Mouse (Mus musculus): ENCODE data around the gene Mansc4. TPM values are rescaled to one million over a fixed set of nuclear protein-coding genes. Genes with fewer than 3 reads are reported as not detected.

Mansc4 gene
- total and polyA plus RNA-seq, 3 experiments: 0.54 TPM; not detected in 2

Other genes with a start within 250 kb of the Mansc4 start
- gene Smco2, start 236.9 kb downstream of the Mansc4 start, total RNA-seq (2021): not detected
- not detected in 2 replicates for gene Smco2, start 236.9 kb downstream of the Mansc4 start, polyA plus RNA-seq (2012; rRNA removed)
- 10 to 100 TPM; 78.9 to 99.7 TPM for gene Ppfibp1, start 198.5 kb downstream of the Mansc4 start, total RNA-seq (2021)
- 10.8 and 12.9 TPM in 2 replicates for gene Ppfibp1, start 198.5 kb downstream of the Mansc4 start, polyA plus RNA-seq (2012; rRNA removed)
- not detected for gene 1700034J05Rik, start 132.6 kb downstream of the Mansc4 start, total RNA-seq (2021)
- not detected in 2 replicates for gene 1700034J05Rik, start 132.6 kb downstream of the Mansc4 start, polyA plus RNA-seq (2012; rRNA removed)
- gene Rep15, start 54.4 kb downstream of the Mansc4 start, total RNA-seq (2021): 1 to 10 TPM in 1 of 2 experiments, under 1 TPM in 1; 0.72 to 1.3 TPM
- 0.08 and 0.15 TPM in 2 replicates for gene Rep15, start 54.4 kb downstream of the Mansc4 start, polyA plus RNA-seq (2012; rRNA removed)
- 100 to 1,000 TPM in 1 of 2 experiments, 10 to 100 TPM in 1; 62.7 to 106 TPM for gene Mrps35, start 44.3 kb downstream of the Mansc4 start, total RNA-seq (2021)
- gene Mrps35, start 44.3 kb downstream of the Mansc4 start, polyA plus RNA-seq (2012; rRNA removed): 5.9 and 6.7 TPM in 2 replicates
- 10 to 100 TPM; 20.9 to 21.3 TPM for gene Klhl42, start 4.3 kb upstream of the Mansc4 start, total RNA-seq (2021)
- 16.4 and 20.6 TPM in 2 replicates for gene Klhl42, start 4.3 kb upstream of the Mansc4 start, polyA plus RNA-seq (2012; rRNA removed)
- under 1 TPM in 1 of 2 experiments, not detected in 1; 0.93 TPM for gene Pthlh, start 177.2 kb upstream of the Mansc4 start, total RNA-seq (2021)
- 0.27 and 0.55 TPM in 2 replicates for gene Pthlh, start 177.2 kb upstream of the Mansc4 start, polyA plus RNA-seq (2012; rRNA removed)